18 mouse cellular contexts compared by ENCODE assay signal in the genomic region with DNA sequence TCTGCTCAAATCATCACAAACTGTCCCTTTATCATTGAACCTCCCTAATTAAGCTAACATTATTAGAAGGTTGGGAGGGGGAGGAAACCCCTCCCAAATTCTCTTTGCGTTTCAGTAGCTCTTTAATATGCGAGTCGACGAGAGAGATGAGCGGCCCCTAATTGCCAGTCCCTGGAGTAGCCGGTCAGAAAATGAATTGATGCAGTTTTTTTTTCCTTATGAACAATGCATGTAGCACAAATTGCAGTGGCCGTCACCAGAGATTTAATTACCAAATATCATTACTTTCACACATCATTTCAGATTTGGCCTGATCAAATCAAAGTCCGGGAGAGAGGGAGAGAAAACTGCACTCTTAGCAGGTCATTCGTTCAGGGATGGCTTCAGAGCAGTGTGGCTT.
DNase-seq lines count a peak whose midpoint lies in the region; ATAC-seq and TF ChIP-seq lines count a peak whose summit lies in the region.
"Had no signal": no experiment of that assay in that cellular context is flagged by ENCODE, and none has a peak within 500 bp of the region (broad histone marks: within the 10 kb centered on the region; RNA-seq: fewer than 3 reads in every experiment).

No protein-coding gene starts in this region.

- H3K9me3 ChIP-seq in forebrain, embryonic 11.5 days (ENCODE audit: control insufficient read depth, low read length), result no peaks in the 10 kb centered on the region
- no peaks in the 10 kb centered on the region for H3K9me3 ChIP-seq in forebrain, embryonic 15.5 days
- H3K9me3 ChIP-seq in forebrain, embryonic 14.5 days (replicated peaks; ENCODE audit: control insufficient read depth, low read length), result no peaks in the 10 kb centered on the region
- no peaks in the 10 kb centered on the region for H3K9me3 ChIP-seq in forebrain, embryonic 16.5 days (ENCODE audit: control insufficient read depth, low read length)
- H3K9me3 ChIP-seq in hindbrain, embryonic 10.5 days, result no peaks in the 10 kb centered on the region
- H3K9me3 ChIP-seq: embryonic facial prominence, embryonic 10.5 days; embryonic facial prominence, embryonic 12.5 days had no signal

- no peak overlapping the region for H3K27ac ChIP-seq in forebrain, embryonic 11.5 days (ENCODE audit: low read depth, low read length)
- no peak overlapping the region for H3K27ac ChIP-seq in forebrain, embryonic 15.5 days (replicated peaks)
- no peak overlapping the region for H3K27ac ChIP-seq in forebrain, embryonic 14.5 days (ENCODE audit: low read depth, low read length)
- H3K27ac ChIP-seq in forebrain, embryonic 16.5 days (ENCODE audit: low read length), result no peak overlapping the region
- H3K27ac ChIP-seq in hindbrain, embryonic 10.5 days, result no peak overlapping the region
- H3K27ac ChIP-seq: embryonic facial prominence, embryonic 10.5 days; embryonic facial prominence, embryonic 12.5 days had no signal

- TF ChIP-seq POLR2A in brain, embryonic 14.5 days (IDR thresholded peaks at IDR 0.05; ENCODE audit: borderline replicate concordance, extremely low read depth, insufficient read depth, insufficient read length, poor library complexity, severe bottlenecking), result no peak

- no peak for ATAC-seq in forebrain, embryonic 11.5 days (replicated peaks; ENCODE audit: low FRiP score)
- ATAC-seq in forebrain, embryonic 15.5 days (replicated peaks), result no peak
- ATAC-seq in forebrain, embryonic 14.5 days, result no peak
- ATAC-seq in forebrain, embryonic 16.5 days, result no peak

- peaks cover 3% of the 10 kb centered on the region; the same call in 1 of the 2 replicates for H3K4me1 ChIP-seq in forebrain, embryonic 11.5 days (replicated peaks; ENCODE audit: control insufficient read depth, insufficient read depth, low read length)
- H3K4me1 ChIP-seq in forebrain, embryonic 15.5 days, result peaks cover 22% of the 10 kb centered on the region
- H3K4me1 ChIP-seq in forebrain, embryonic 14.5 days (ENCODE audit: control insufficient read depth, insufficient read depth, low read length), result peaks cover 15% of the 10 kb centered on the region
- peaks cover 9% of the 10 kb centered on the region for H3K4me1 ChIP-seq in forebrain, embryonic 16.5 days (replicated peaks; ENCODE audit: control insufficient read depth, insufficient read depth, low read length)
- H3K4me1 ChIP-seq in hindbrain, embryonic 10.5 days (replicated peaks), result peaks cover 27% of the 10 kb centered on the region
- H3K4me1 ChIP-seq: embryonic facial prominence, embryonic 12.5 days had no signal

- DNase-seq in forebrain, embryonic 11.5 days (ENCODE audit: low spot score), result peak; percentile 47
- DNase-seq in forebrain, embryonic 14.5 days (ENCODE audit: low spot score), result peak; percentile 48
- peak; percentile 50 for DNase-seq in brain, embryonic 14.5 days (ENCODE audit: low read depth)
- peak; percentile 55 for DNase-seq in retina, embryonic 14.5 days (ENCODE audit: low spot score)
- no peak for DNase-seq in hindbrain, embryonic 10.5 days (ENCODE audit: low spot score)
- no peak for DNase-seq in urinary bladder, adult 18-20 months (ENCODE audit: low spot score in 2 of 2)
- DNase-seq: adrenal gland, adult 2 months; adrenal gland, postnatal 10 days; adrenal gland, postnatal 25 days; cerebellum, adult 11-12 months; cerebellum, adult 2 months; cerebellum, adult 9-10 months; cerebellum, postnatal 10 days; cerebellum, postnatal 25 days had no signal

- H3K9ac ChIP-seq in forebrain, embryonic 11.5 days (ENCODE audit: low read length), result no peak overlapping the region
- H3K9ac ChIP-seq in forebrain, embryonic 15.5 days (replicated peaks), result no peak overlapping the region
- no peak overlapping the region; the same call in 1 of the 2 replicates for H3K9ac ChIP-seq in forebrain, embryonic 14.5 days (ENCODE audit: low read length)
- H3K9ac ChIP-seq in forebrain, embryonic 16.5 days (replicated peaks; ENCODE audit: low read depth, low read length), result no peak overlapping the region
- H3K9ac ChIP-seq: embryonic facial prominence, embryonic 12.5 days had no signal

- peaks cover 8% of the 10 kb centered on the region for H3K27me3 ChIP-seq in forebrain, embryonic 11.5 days (ENCODE audit: control insufficient read depth, insufficient read depth, low read length)
- H3K27me3 ChIP-seq in forebrain, embryonic 15.5 days, result peaks cover 8% of the 10 kb centered on the region
- H3K27me3 ChIP-seq in forebrain, embryonic 14.5 days (replicated peaks; ENCODE audit: control insufficient read depth, insufficient read depth, low read length), result peaks cover 11% of the 10 kb centered on the region
- peaks cover 4% of the 10 kb centered on the region for H3K27me3 ChIP-seq in forebrain, embryonic 16.5 days (replicated peaks; ENCODE audit: control insufficient read depth, insufficient read depth, low read length)
- H3K27me3 ChIP-seq in hindbrain, embryonic 10.5 days (ENCODE audit: insufficient read depth, poor library complexity, severe bottlenecking), result peaks cover 45% of the 10 kb centered on the region

- no peak overlapping the region for H3K4me3 ChIP-seq in forebrain, embryonic 11.5 days (ENCODE audit: low read depth, low read length)
- no peak overlapping the region for H3K4me3 ChIP-seq in forebrain, embryonic 15.5 days
- H3K4me3 ChIP-seq in forebrain, embryonic 14.5 days (ENCODE audit: low read depth, low read length), result no peak overlapping the region
- H3K4me3 ChIP-seq in forebrain, embryonic 16.5 days (replicated peaks; ENCODE audit: low read length), result no peak overlapping the region
- no peak overlapping the region for H3K4me3 ChIP-seq in hindbrain, embryonic 10.5 days
- H3K4me3 ChIP-seq: embryonic facial prominence, embryonic 10.5 days; embryonic facial prominence, embryonic 12.5 days had no signal

- no peak overlapping the region for H3K4me2 ChIP-seq in forebrain, embryonic 11.5 days (ENCODE audit: low read depth, low read length, severe bottlenecking)
- no peak overlapping the region for H3K4me2 ChIP-seq in forebrain, embryonic 15.5 days (replicated peaks)
- no peak overlapping the region for H3K4me2 ChIP-seq in forebrain, embryonic 14.5 days (ENCODE audit: low read length)
- H3K4me2 ChIP-seq in forebrain, embryonic 16.5 days (ENCODE audit: low read length), result no peak overlapping the region
- H3K4me2 ChIP-seq: embryonic facial prominence, embryonic 12.5 days had no signal

- H3K36me3 ChIP-seq in forebrain, embryonic 11.5 days (ENCODE audit: control insufficient read depth, insufficient read depth, low read length), result no peaks in the 10 kb centered on the region
- H3K36me3 ChIP-seq in forebrain, embryonic 15.5 days, result no peaks in the 10 kb centered on the region
- H3K36me3 ChIP-seq in forebrain, embryonic 14.5 days (ENCODE audit: control insufficient read depth, insufficient read depth, low read length), result no peaks in the 10 kb centered on the region
- H3K36me3 ChIP-seq in forebrain, embryonic 16.5 days (ENCODE audit: control insufficient read depth, insufficient read depth), result no peaks in the 10 kb centered on the region
- H3K36me3 ChIP-seq in hindbrain, embryonic 10.5 days, result no peaks in the 10 kb centered on the region
- H3K36me3 ChIP-seq: embryonic facial prominence, embryonic 10.5 days; embryonic facial prominence, embryonic 12.5 days had no signal

- 33% methylated on average over 9 of the region's 9 CpGs for WGBS in forebrain, embryonic 11.5 days
- WGBS in forebrain, embryonic 15.5 days, result 6% methylated on average over 9 of the region's 9 CpGs
- WGBS in forebrain, embryonic 14.5 days, result 11% methylated on average over 9 of the region's 9 CpGs
- WGBS in forebrain, embryonic 16.5 days, result 11% methylated on average over 9 of the region's 9 CpGs
- WGBS in hindbrain, embryonic 10.5 days, result 55% methylated on average over 9 of the region's 9 CpGs

- TF ChIP-seq CTCF in brain, embryonic 14.5 days (IDR thresholded peaks at IDR 0.05; ENCODE audit: borderline replicate concordance, extremely low read depth, insufficient read depth, insufficient read length), result no peak

Comparison
In these comparisons a context has a peak if more than half of its experiments do, and no peak if none do; other contexts are left out.
1. DNase-seq: peak in forebrain, embryonic 11.5 days (single experiment), forebrain, embryonic 14.5 days (single experiment), brain, embryonic 14.5 days (single experiment) and retina, embryonic 14.5 days (single experiment); none in hindbrain, embryonic 10.5 days (single experiment) and urinary bladder, adult 18-20 months (0 of 2).